Mouse (Mus musculus) heart, postnatal 25 days (tissue): ENCODE measurements around the gene Rab3gap2. TPM values are rescaled to one million over a fixed set of nuclear protein-coding genes. Genes with fewer than 3 reads are reported as not detected.

ENCODE experiments used
- DNase-seq: peaks from one replicate; pipeline ENCODE4 v3.0.0; 2022; ENCODE audit warnings: low spot score
- intact Hi-C: fragments of 180-260 bp; cut with DNase I; formaldehyde crosslinking; loops from one replicate; pipeline ENCODE4 v1.15.1; 2025
- total RNA-seq, 2 experiments: library from RNA; stranded (reverse); gene quantifications; 2 replicates each; pipeline ENCODE4 v1.2.3; 2021

Rab3gap2 gene
- total RNA-seq = 10 to 100 TPM; 20.6 to 20.7 TPM

- intact Hi-C loops = loop anchor here (5.0 kb wide), 1 partner anchor 352 kb away; no protein-coding TSS in a partner anchor
- DNase-seq = peak; percentile 99
Measured at GRCm38 (mm10) chr1:185203909-185204661, at the start of gene Rab3gap2. TSS of gene Rab3gap2 (plus strand) at chr1:185204117.

GRCm38 (mm10) chr1:185173641-185174040 lies 30.3 kb upstream of the Rab3gap2 start:
- no peak for DNase-seq
- intact Hi-C loops = no loop called here

GRCm38 (mm10) chr1:185177860-185178259 lies 26.1 kb upstream of the Rab3gap2 start:
- intact Hi-C loops = no loop called here
- no peak for DNase-seq

DNA sequence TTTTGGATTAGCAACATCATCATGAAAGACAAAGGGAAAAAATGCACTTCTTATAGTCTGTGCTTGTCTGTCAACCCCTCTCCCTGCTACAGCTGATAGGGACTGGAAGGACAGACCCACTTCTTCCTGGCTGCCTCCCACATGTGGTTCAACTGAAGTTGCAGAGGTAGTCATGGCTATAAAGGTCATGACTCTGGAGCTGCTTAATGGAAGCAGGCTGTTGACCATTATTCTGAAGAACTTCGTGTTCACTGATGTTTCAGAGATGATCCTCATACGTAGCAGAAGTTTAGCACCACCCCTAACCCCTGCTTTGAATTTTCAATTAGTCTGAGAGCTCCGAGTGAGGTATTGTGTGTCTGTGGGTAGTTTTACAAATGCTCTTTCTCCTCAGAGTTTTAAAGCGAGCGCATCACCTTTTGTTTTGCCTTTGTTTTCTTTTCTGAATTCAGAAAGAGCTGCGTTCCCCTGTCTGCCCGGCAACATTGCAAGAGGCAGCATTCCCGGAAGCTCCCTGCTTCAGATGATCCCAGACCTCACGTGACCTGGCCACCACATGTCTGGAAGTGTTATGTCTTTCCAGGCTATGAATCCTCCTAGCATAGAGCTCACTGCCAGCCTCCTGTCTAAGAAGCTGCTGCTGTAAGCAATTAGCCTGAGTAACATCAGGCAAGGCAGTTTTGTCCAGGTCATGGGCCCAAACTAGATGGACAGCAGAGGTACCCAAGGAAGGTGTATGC lies 20.2 kb upstream of the Rab3gap2 start:
- DNase-seq = no peak
- intact Hi-C loops = no loop called here

DNA sequence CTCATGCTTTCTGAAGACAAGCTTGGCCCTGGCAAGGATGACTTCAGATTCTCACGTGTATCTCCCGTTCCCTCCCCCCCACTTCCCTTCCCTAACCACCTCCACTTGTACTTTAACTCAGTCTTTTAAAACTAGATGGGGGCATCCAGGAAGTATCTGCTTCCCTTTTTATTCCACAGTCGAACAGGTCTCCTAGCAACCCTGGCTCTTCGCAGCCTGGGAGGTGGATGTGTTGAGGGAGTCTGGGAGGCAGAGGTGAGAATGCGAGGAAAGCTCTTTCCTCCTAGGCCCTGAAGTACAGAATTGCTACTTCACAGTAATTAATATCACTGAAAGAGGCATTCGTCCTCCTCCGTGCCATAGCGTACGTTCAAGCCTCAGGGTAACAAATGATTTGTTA lies 18.4 kb upstream of the Rab3gap2 start:
- intact Hi-C loops = no loop called here
- DNase-seq = no peak

GRCm38 (mm10) chr1:185187135-185187785 lies 16.7 kb upstream of the Rab3gap2 start:
- DNase-seq = no peak
- intact Hi-C loops = no loop called here

DNA sequence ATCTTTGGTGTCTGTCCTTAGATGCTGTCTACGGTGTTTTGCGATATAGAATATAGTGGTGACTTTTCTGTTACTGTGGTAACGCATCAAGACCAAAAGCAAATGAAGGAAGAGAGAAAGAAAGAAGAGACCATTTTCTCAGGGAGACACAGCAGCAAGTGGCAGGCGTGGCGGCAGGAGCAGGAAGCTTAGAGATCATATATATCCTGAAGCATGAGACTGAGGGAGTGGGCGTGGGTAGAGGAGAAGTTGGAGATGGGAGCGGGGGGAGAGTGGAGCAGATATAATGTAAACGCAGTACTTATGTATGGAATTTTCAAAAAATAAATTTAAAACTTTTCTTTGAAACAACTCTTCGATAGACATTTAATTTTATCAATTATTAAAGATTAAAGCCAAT lies 14.0 kb upstream of the Rab3gap2 start:
- DNase-seq = no peak
- intact Hi-C loops = no loop called here

GRCm38 (mm10) chr1:185192087-185192486 lies 11.8 kb upstream of the Rab3gap2 start:
- intact Hi-C loops = loop anchor here (2.0 kb wide), 1 partner anchor 367 kb away; no protein-coding TSS in a partner anchor
- no peak for DNase-seq

- no peak for DNase-seq
- intact Hi-C loops = loop anchor here (1.0 to 2.0 kb wide), 2 partner anchors 228 to 369 kb away; no protein-coding TSS in a partner anchor
Measured at GRCm38 (mm10) chr1:185193509-185193908, 10.4 kb upstream of the Rab3gap2 start.

DNA sequence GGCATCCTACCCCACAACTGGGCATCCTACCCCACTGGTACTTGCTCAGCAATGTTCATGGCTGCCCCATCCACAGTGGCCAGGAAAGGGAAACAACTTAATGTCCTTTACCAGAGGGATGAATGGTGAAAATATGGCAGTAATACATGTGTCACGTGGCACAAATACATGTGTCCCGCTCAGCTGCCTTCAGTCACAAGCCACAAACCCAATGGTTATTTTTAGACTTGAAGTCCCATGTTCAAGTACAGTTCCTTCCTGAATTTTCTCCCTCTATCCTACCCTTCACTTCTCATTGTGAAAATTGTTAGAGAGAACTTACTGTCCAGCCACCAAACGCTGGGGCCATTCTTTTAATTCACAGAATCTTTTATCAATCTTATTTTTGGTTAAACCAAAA lies 7.6 kb upstream of the Rab3gap2 start:
- DNase-seq = no peak
- intact Hi-C loops = no loop called here

- no peak for DNase-seq
- intact Hi-C loops = loop anchor here (5.0 kb wide), 1 partner anchor 348 kb away; no protein-coding TSS in a partner anchor
Measured at GRCm38 (mm10) chr1:185200571-185201395, 3.1 kb upstream of the Rab3gap2 start.

- DNase-seq = no peak
- intact Hi-C loops = loop anchor here (5.0 kb wide), 1 partner anchor 350 kb away; no protein-coding TSS in a partner anchor
Measured at GRCm38 (mm10) chr1:185201994-185202393, 1.9 kb upstream of the Rab3gap2 start.

GRCm38 (mm10) chr1:185203196-185203908 lies 565 bp upstream of the Rab3gap2 start:
- intact Hi-C loops = loop anchor here (5.0 kb wide), 1 partner anchor 351 kb away; no protein-coding TSS in a partner anchor
- DNase-seq = no peak

GRCm38 (mm10) chr1:185205090-185205489 lies 1.2 kb downstream of the Rab3gap2 start:
- no peak for DNase-seq
- intact Hi-C loops = no loop called here

- no peak for DNase-seq
- intact Hi-C loops = no loop called here
Measured at GRCm38 (mm10) chr1:185207851-185208595, 4.1 kb downstream of the Rab3gap2 start.

GRCm38 (mm10) chr1:185208766-185209165 lies 4.8 kb downstream of the Rab3gap2 start:
- intact Hi-C loops = no loop called here
- no peak for DNase-seq

GRCm38 (mm10) chr1:185209641-185210176 lies 5.8 kb downstream of the Rab3gap2 start:
- intact Hi-C loops = no loop called here
- no peak for DNase-seq

DNA sequence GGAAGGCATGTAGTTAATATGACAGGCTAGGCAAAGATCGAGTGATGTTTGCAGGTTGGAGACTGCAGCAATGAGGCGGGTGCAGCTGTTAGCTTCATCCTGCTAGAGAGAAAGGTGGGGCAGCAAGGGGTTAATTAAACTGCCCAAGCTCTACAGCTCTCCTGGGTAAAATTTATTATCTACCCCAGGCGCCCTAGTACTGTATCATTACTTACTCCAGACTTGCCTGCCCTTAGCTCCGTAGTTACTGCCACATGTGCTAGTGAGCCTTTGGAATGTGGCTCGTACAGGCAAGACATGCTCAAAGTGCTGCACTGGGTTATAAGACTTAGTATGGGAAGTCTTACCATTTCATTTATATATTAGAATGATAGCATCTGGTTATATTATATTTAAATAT lies 12.4 kb downstream of the Rab3gap2 start:
- DNase-seq = no peak
- intact Hi-C loops = no loop called here
